Mouse (Mus musculus): ENCODE measurements at regions not wholly inside any gene's neighbourhood (a gene's known extent, or its start where the extent isn't known, plus 50 kb on each side); places are given as distances from the start of the nearest gene placed in this dataset.

- TF ChIP-seq ZNF384 (IDR thresholded peaks at IDR 0.05; ENCODE audit: low read depth, low read length), result no peak
- no peak for TF ChIP-seq MAFK (IDR thresholded peaks at IDR 0.05; ENCODE audit: insufficient read depth, low read depth, low read length)
- TF ChIP-seq ZC3H11A (IDR thresholded peaks at IDR 0.05; ENCODE audit: borderline replicate concordance, low read depth, low read length), result no peak
- TF ChIP-seq HCFC1 (IDR thresholded peaks at IDR 0.05; ENCODE audit: borderline replicate concordance, insufficient read depth, low read length), result no peak
Measured at GRCm38 (mm10) chr8:103717723-103718122, 383.7 kb upstream of the Cdh5 start.
